Mouse (Mus musculus): ENCODE data around the gene Il4ra.

DNA sequence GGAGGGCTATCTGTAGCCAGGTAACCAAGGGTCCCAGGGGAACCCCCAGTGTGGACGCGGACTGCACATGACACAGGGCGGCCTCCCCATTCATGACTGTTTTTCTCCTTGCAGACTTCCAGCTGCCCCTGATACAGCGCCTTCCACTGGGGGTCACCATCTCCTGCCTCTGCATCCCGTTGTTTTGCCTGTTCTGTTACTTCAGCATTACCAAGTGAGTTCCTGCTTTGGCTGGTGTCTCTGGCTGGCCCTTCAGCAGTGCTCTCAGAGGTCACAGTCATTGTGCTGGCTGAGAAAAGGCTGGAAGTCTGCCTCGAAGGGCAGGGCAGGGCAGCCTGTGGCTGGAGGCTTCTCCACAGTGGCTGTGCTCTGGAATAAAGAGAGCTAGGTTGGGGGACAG, 20.8 kb downstream of the Il4ra start:
- TF ChIP-seq CTCF (IDR thresholded peaks at IDR 0.05; ENCODE audit: low read depth, low read length) (0 out of 2 replicates have a peak, but pooled peaks have one; percentile 11), POLR2A (IDR thresholded peaks at IDR 0.05; ENCODE audit: extremely low read depth, insufficient read depth, low read length) (no peak)
